9 mouse cellular contexts compared by ENCODE assay signal in the genomic region with DNA sequence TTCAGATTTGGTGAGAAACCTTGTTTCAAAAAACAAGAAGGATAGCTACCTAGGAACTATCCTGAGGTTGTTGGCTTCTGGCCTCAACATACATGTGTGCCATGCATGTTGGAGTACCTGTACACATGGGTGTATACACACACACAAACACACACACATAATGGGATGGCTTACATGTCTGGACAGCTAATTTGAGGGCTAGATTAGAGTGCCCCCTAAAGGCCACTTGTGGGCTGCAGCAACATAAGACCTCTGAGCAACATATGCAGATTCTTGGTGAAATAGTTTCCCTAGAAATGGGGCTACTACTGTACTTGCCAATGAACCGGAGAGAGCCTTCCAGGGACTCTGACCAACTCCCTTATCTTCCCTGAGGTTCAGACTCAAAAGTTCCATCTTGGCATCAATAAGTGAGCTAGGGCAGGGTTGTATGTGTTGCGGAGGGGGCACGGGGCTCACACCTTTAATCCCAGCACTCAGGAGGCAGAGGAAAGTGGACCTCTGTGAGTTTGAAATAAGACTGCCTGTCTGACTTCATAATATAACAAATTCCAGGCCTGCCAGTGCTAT. TPM values are rescaled to one million over a fixed set of nuclear protein-coding genes. Genes with fewer than 3 reads are reported as not detected.
A peak's percentile ranks its signal among the peaks of the same experiment; 100 is the strongest.
DNase-seq lines count a peak whose midpoint lies in the region; ATAC-seq lines count a peak whose summit lies in the region.
"Had no signal": no experiment of that assay in that cellular context is flagged by ENCODE, and none has a peak within 500 bp of the region (broad histone marks: within the 10 kb centered on the region; RNA-seq: fewer than 3 reads in every experiment).

No protein-coding gene starts in this region.

- no peak overlapping the region for H3K4me2 ChIP-seq in forebrain, embryonic 14.5 days (ENCODE audit: low read length)
- no peak overlapping the region for H3K4me2 ChIP-seq in forebrain, embryonic 13.5 days
- H3K4me2 ChIP-seq in midbrain, embryonic 13.5 days (replicated peaks) = no peak overlapping the region
- no peak overlapping the region for H3K4me2 ChIP-seq in lung, embryonic 16.5 days (ENCODE audit: low read depth, low read length)
- no peak overlapping the region for H3K4me2 ChIP-seq in stomach, embryonic 14.5 days (replicated peaks; ENCODE audit: low read depth, low read length)
- H3K4me2 ChIP-seq: neural tube, embryonic 12.5 days had no signal

- H3K9me3 ChIP-seq in forebrain, embryonic 14.5 days (replicated peaks; ENCODE audit: control insufficient read depth, low read length) = no peaks in the 10 kb centered on the region
- no peaks in the 10 kb centered on the region for H3K9me3 ChIP-seq in forebrain, embryonic 13.5 days (replicated peaks)
- no peaks in the 10 kb centered on the region for H3K9me3 ChIP-seq in midbrain, embryonic 10.5 days (replicated peaks)
- no peaks in the 10 kb centered on the region for H3K9me3 ChIP-seq in midbrain, embryonic 13.5 days
- H3K9me3 ChIP-seq in lung, embryonic 16.5 days (ENCODE audit: control insufficient read depth, low read length) = no peaks in the 10 kb centered on the region
- H3K9me3 ChIP-seq in stomach, embryonic 14.5 days (ENCODE audit: control insufficient read depth, low read depth, low read length) = no peaks in the 10 kb centered on the region
- H3K9me3 ChIP-seq: neural tube, embryonic 12.5 days had no signal

- peak; percentile 34; the same call in 1 of the 2 replicates for ATAC-seq in forebrain, embryonic 14.5 days
- ATAC-seq in forebrain, embryonic 13.5 days = no peak
- ATAC-seq in midbrain, embryonic 13.5 days = no peak
- ATAC-seq in lung, embryonic 16.5 days (ENCODE audit: low read depth) = peak; percentile 49; the same call in 1 of the 2 replicates
- ATAC-seq in stomach, embryonic 14.5 days (ENCODE audit: insufficient number of reproducible peaks, insufficient read depth, low FRiP score, low read depth) = peak; percentile 37; the same call in 1 of the 2 replicates

- H3K27me3 ChIP-seq in forebrain, embryonic 14.5 days (replicated peaks; ENCODE audit: control insufficient read depth, insufficient read depth, low read length) = no peaks in the 10 kb centered on the region
- H3K27me3 ChIP-seq in forebrain, embryonic 13.5 days = no peaks in the 10 kb centered on the region
- H3K27me3 ChIP-seq in midbrain, embryonic 10.5 days (ENCODE audit: low read depth, poor library complexity, severe bottlenecking) = no peaks in the 10 kb centered on the region
- no peaks in the 10 kb centered on the region for H3K27me3 ChIP-seq in midbrain, embryonic 13.5 days
- no peaks in the 10 kb centered on the region for H3K27me3 ChIP-seq in lung, embryonic 16.5 days (ENCODE audit: control insufficient read depth, insufficient read depth, low read depth, low read length)
- H3K27me3 ChIP-seq in stomach, embryonic 14.5 days (ENCODE audit: control insufficient read depth, insufficient read depth, low read length) = no peaks in the 10 kb centered on the region
- H3K27me3 ChIP-seq: neural tube, embryonic 12.5 days had no signal

- peak; percentile 70 for DNase-seq in forebrain, embryonic 14.5 days (ENCODE audit: low spot score)
- DNase-seq in midbrain, embryonic 10.5 days (ENCODE audit: low spot score) = peak; percentile 31
- peak; percentile 31 for DNase-seq in c-Kit-positive CD71-positive TER-119-positive erythroid progenitor cells, embryonic 14.5 days (ENCODE audit: low spot score)
- peak; percentile 56 to 70 for DNase-seq in heart, postnatal 10 days

- H3K9ac ChIP-seq in forebrain, embryonic 14.5 days (ENCODE audit: low read length) = no peak overlapping the region
- H3K9ac ChIP-seq in forebrain, embryonic 13.5 days = no peak overlapping the region
- no peak overlapping the region for H3K9ac ChIP-seq in midbrain, embryonic 13.5 days (replicated peaks)
- H3K9ac ChIP-seq in lung, embryonic 16.5 days (ENCODE audit: low read length) = no peak overlapping the region
- no peak overlapping the region for H3K9ac ChIP-seq in stomach, embryonic 14.5 days (replicated peaks; ENCODE audit: low read depth, low read length)
- H3K9ac ChIP-seq: neural tube, embryonic 12.5 days had no signal

- no peaks in the 10 kb centered on the region for H3K4me1 ChIP-seq in forebrain, embryonic 14.5 days (ENCODE audit: control insufficient read depth, insufficient read depth, low read length)
- H3K4me1 ChIP-seq in forebrain, embryonic 13.5 days = no peaks in the 10 kb centered on the region
- H3K4me1 ChIP-seq in midbrain, embryonic 10.5 days = no peaks in the 10 kb centered on the region
- no peaks in the 10 kb centered on the region for H3K4me1 ChIP-seq in midbrain, embryonic 13.5 days (replicated peaks)
- H3K4me1 ChIP-seq in lung, embryonic 16.5 days (replicated peaks; ENCODE audit: control insufficient read depth, insufficient read depth, low read length) = no peaks in the 10 kb centered on the region
- H3K4me1 ChIP-seq in stomach, embryonic 14.5 days (ENCODE audit: control insufficient read depth, insufficient read depth, low read length) = no peaks in the 10 kb centered on the region
- H3K4me1 ChIP-seq: neural tube, embryonic 12.5 days had no signal

- no peak overlapping the region for H3K27ac ChIP-seq in forebrain, embryonic 14.5 days (ENCODE audit: low read depth, low read length)
- no peak overlapping the region for H3K27ac ChIP-seq in forebrain, embryonic 13.5 days
- no peak overlapping the region for H3K27ac ChIP-seq in midbrain, embryonic 10.5 days (replicated peaks)
- H3K27ac ChIP-seq in midbrain, embryonic 13.5 days = no peak overlapping the region
- no peak overlapping the region for H3K27ac ChIP-seq in lung, embryonic 16.5 days (ENCODE audit: low read length)
- H3K27ac ChIP-seq in stomach, embryonic 14.5 days (ENCODE audit: low read length) = no peak overlapping the region
- H3K27ac ChIP-seq: neural tube, embryonic 12.5 days had no signal

- H3K4me3 ChIP-seq in forebrain, embryonic 14.5 days (ENCODE audit: low read depth, low read length) = no peak overlapping the region
- no peak overlapping the region for H3K4me3 ChIP-seq in forebrain, embryonic 13.5 days
- H3K4me3 ChIP-seq in midbrain, embryonic 10.5 days = no peak overlapping the region
- no peak overlapping the region for H3K4me3 ChIP-seq in midbrain, embryonic 13.5 days (replicated peaks)
- H3K4me3 ChIP-seq in lung, embryonic 16.5 days (ENCODE audit: low read length) = no peak overlapping the region
- no peak overlapping the region for H3K4me3 ChIP-seq in stomach, embryonic 14.5 days (ENCODE audit: low read depth, low read length)
- H3K4me3 ChIP-seq: neural tube, embryonic 12.5 days had no signal

- peaks cover 51% of the 10 kb centered on the region for H3K36me3 ChIP-seq in forebrain, embryonic 14.5 days (ENCODE audit: control insufficient read depth, insufficient read depth, low read length)
- peaks cover 58% of the 10 kb centered on the region for H3K36me3 ChIP-seq in forebrain, embryonic 13.5 days (ENCODE audit: poor library complexity, severe bottlenecking)
- H3K36me3 ChIP-seq in midbrain, embryonic 10.5 days = peaks cover 58% of the 10 kb centered on the region
- peaks cover 55% of the 10 kb centered on the region for H3K36me3 ChIP-seq in midbrain, embryonic 13.5 days
- peaks cover 48% of the 10 kb centered on the region for H3K36me3 ChIP-seq in lung, embryonic 16.5 days (ENCODE audit: control insufficient read depth, insufficient read depth, low read length)
- peaks cover 39% of the 10 kb centered on the region for H3K36me3 ChIP-seq in stomach, embryonic 14.5 days (ENCODE audit: control insufficient read depth, insufficient read depth, low read length)

- 95% methylated on average over 3 of the region's 3 CpGs for WGBS in forebrain, embryonic 14.5 days
- 93% methylated on average over 3 of the region's 3 CpGs for WGBS in forebrain, embryonic 13.5 days
- 92% methylated on average over 3 of the region's 3 CpGs for WGBS in midbrain, embryonic 10.5 days
- WGBS in midbrain, embryonic 13.5 days = 85% methylated on average over 3 of the region's 3 CpGs
- WGBS in lung, embryonic 16.5 days = 87% methylated on average over 3 of the region's 3 CpGs
- 91% methylated on average over 3 of the region's 3 CpGs for WGBS in stomach, embryonic 14.5 days

- intact Hi-C loops in heart, postnatal 10 days (cut with DNase I) = loop anchor here (1.0 kb wide), 1 partner anchor 100 kb away; no protein-coding TSS in a partner anchor

RNA-seq across cellular contexts. Expression of a gene that starts 15.2 kb away (rescaled TPM):
- polyA plus RNA-seq in forebrain, embryonic 14.5 days (2014; fragmentation: Nextera tagmentation; extraction: Ambion mirVana) = 20.6 and 28.0 TPM in 2 replicates
- 36.5 and 37.3 TPM in 2 replicates for polyA plus RNA-seq in forebrain, embryonic 13.5 days (2015; fragmentation: Nextera tagmentation; extraction: Ambion mirVana)
- polyA plus RNA-seq in midbrain, embryonic 10.5 days (2016; fragmentation: Nextera tagmentation; extraction: Ambion mirVana) = 37.1 and 47.6 TPM in 2 replicates
- 45.6 and 47.9 TPM in 2 replicates for polyA plus RNA-seq in midbrain, embryonic 13.5 days (2015; fragmentation: Nextera tagmentation; extraction: Ambion mirVana)
- 10 to 100 TPM; 37.3 to 37.4 TPM for total RNA-seq in heart, postnatal 10 days (2021)
- polyA plus RNA-seq in lung, embryonic 16.5 days (2015; fragmentation: Nextera tagmentation; extraction: Ambion mirVana) = 153 and 157 TPM in 2 replicates
- 64.6 and 64.7 TPM in 2 replicates for polyA plus RNA-seq in stomach, embryonic 14.5 days (2014; fragmentation: Nextera tagmentation; extraction: Ambion mirVana)

RNA-seq across cellular contexts. Expression of a gene that starts 16.3 kb away (rescaled TPM):
- polyA plus RNA-seq in forebrain, embryonic 14.5 days (2014; fragmentation: Nextera tagmentation; extraction: Ambion mirVana) = 1.3 and 2.2 TPM in 2 replicates
- 1.0 and 1.4 TPM in 2 replicates for polyA plus RNA-seq in forebrain, embryonic 13.5 days (2015; fragmentation: Nextera tagmentation; extraction: Ambion mirVana)
- polyA plus RNA-seq in midbrain, embryonic 10.5 days (2016; fragmentation: Nextera tagmentation; extraction: Ambion mirVana) = 1.7 and 2.9 TPM in 2 replicates
- polyA plus RNA-seq in midbrain, embryonic 13.5 days (2015; fragmentation: Nextera tagmentation; extraction: Ambion mirVana) = 1.4 and 2.4 TPM in 2 replicates
- 1 to 10 TPM; 1.3 to 2.2 TPM for total RNA-seq in heart, postnatal 10 days (2021)
- 5.2 and 6.0 TPM in 2 replicates for polyA plus RNA-seq in lung, embryonic 16.5 days (2015; fragmentation: Nextera tagmentation; extraction: Ambion mirVana)
- polyA plus RNA-seq in stomach, embryonic 14.5 days (2014; fragmentation: Nextera tagmentation; extraction: Ambion mirVana) = 3.2 and 3.5 TPM in 2 replicates

Comparison
In these comparisons a context has a peak if more than half of its experiments do, and no peak if none do; other contexts are left out.
1. ATAC-seq: peak in forebrain, embryonic 14.5 days (single experiment), lung, embryonic 16.5 days (single experiment) and stomach, embryonic 14.5 days (single experiment); none in forebrain, embryonic 13.5 days (single experiment) and midbrain, embryonic 13.5 days (single experiment).
2. Peak in every context shown above with its lines, with median percentiles within 50 percentile points of each other: DNase-seq.